Mouse (Mus musculus) A20 (cell line): ENCODE data around the gene Dusp10.

Source experiments
- DNase-seq: peaks from one replicate; pipeline ENCODE4 v3.0.0-alpha.2; 2011; ENCODE audit warnings: low read depth, low spot score

The Dusp10 gene

GRCm38 (mm10) chr1:184030070-184030802 lies 17.1 kb downstream of the Dusp10 start:
- no peak for DNase-seq

- no peak for DNase-seq
Observed at GRCm38 (mm10) chr1:184032682-184033389, 19.7 kb downstream of the Dusp10 start.

GRCm38 (mm10) chr1:184033390-184034010 lies 20.4 kb downstream of the Dusp10 start:
- peak; percentile 85 for DNase-seq

DNA sequence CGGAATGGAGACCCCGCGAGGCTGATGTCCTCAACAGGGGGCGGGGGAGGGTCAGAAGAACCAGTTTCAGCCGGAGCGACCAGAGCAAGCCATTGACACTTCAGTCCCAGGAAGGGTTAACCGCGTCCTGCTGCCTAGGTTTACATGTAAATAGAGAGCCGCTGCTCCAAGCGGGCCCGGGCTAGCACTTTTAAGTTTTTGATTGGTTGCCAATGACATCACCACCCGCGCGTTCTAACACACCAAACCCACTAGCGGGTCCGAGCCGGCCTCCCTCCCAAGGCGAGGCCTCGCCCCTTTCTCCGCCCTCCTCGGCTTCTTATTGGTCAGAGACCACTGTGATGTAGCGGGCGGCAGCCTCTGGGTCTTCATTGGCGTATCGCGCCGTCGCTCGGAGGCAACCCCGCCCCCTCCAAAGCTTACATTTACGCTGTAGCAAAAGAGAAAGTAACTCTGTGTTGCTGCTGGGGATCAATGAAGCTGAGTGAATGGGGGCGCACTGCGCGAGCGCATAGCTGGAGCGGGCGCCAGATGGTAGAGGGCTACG lies 21.0 kb downstream of the Dusp10 start, which contains the start of gene 1700056E22Rik:
Gene 1700056E22Rik, minus strand, starts transcription at position 291 of the 547 bp plus-strand sequence.
- DNase-seq, result peak; percentile 100

- no peak for DNase-seq
Observed at GRCm38 (mm10) chr1:184034741-184035181, 21.7 kb downstream of the Dusp10 start.

DNA sequence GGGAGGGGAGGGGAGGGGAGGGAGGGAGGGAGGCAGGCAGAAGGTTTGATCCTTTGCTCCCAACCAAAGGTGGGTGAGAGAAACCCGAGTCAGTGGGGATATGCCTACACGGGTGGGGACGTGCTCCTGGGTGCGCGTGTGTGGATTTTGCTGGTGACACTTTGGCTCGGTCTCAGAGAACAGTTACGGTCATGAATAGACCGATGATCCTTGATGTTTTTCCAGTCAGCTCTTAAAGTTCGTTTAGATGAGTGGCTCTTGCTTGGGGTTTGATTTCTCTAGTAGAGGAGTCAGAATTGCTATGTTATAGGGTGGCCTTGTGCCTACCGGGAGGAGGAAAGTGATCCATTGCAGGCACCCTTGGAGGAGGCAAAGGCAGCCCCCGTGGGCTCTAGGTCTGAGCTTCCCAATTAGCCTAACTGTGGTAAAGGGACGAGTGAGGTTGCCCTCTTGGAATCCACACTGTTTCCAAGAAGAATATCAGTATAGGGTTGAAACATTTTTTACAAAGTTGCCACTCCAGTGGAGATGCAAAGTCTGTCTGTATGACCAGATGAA lies 22.3 kb downstream of the Dusp10 start:
- DNase-seq, result peak; percentile 25

- no peak for DNase-seq
Observed at GRCm38 (mm10) chr1:184037802-184038201, 24.7 kb downstream of the Dusp10 start.

DNA sequence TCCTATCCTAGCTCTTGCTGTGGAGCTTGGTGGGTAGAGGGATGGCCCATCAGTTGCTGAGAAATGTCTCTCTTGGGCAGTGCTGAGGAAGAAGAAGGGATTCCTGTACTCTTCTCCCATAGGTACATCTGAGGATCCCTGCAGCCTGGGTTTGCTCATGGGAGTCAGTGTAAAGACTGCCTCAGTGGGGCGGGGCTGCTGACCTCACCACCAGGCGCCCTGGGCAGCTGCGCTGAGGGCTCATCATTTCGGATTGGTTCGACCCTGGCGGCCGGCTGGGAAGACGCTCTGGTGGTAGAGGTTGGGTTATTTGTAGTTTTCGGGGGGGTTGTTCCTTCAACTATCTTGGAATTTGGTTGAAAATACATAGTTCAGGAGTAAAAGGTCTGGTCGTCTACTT lies 26.2 kb downstream of the Dusp10 start:
- no peak for DNase-seq

DNA sequence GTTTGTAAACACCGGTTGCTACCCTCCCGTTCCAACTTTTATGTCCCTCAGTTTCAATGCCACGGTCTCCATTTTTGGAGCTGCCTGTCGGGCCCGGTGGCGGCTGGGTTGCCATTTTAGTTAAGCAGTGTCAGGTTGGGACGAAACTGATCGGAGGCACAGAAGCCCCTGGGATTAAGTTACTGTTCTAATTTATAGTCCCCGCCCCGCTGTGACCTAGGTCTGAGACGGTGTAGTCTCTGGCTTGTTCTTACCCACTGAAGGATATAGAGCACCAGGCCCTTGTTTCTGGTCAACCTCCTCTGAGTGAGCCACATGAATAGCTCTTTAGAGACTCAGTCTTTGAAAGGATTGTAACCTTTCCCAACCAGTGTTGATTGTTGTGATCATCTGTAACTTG lies 27.1 kb downstream of the Dusp10 start:
- no peak for DNase-seq

- DNase-seq, result no peak
Observed at GRCm38 (mm10) chr1:184040906-184041305, 27.8 kb downstream of the Dusp10 start.

GRCm38 (mm10) chr1:184041778-184042573 lies 28.9 kb downstream of the Dusp10 start:
- DNase-seq, result no peak

DNA sequence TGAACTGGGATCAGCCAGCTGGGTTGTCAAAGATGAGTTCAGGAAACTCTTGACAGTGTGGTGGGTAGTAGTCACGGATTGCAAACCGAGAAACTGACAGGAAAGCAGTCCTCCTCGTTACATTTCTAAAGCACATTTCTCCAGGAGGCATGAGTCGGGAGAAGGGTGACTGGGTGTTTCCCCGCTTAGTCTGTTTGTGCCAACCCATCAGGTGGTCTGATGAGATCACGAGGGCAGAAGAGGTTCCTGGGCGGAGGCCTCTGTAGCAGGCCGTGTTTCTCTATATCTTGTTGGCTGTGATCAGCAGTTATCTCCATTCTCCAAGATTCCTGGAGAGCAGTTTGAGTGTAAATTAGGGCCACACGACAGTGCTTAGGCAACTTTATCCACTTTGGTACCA lies 29.6 kb downstream of the Dusp10 start:
- no peak for DNase-seq

DNA sequence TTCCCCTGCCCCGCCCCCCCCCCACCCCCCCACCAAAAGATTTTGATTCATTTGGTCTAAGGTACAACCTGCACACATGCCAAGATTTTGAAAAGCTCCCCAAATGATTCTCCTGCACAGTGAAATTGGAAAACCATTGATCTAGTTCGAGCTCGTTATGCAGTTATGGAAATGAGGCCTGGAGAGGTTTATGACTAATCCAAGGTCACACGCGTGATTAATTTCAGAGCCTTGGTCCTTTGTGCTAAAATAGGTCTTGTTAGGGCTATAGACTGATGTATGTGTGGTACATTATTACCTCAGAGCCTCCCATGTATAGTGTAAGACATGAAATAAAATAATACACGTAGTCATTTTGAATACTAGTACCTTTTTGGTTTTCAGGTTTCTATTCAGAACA lies 30.3 kb downstream of the Dusp10 start:
- no peak for DNase-seq

- DNase-seq, result peak; percentile 81
Observed at GRCm38 (mm10) chr1:184046070-184046677, 33.1 kb downstream of the Dusp10 start.

GRCm38 (mm10) chr1:184047818-184048217 lies 34.7 kb downstream of the Dusp10 start:
- DNase-seq, result peak; percentile 45

DNA sequence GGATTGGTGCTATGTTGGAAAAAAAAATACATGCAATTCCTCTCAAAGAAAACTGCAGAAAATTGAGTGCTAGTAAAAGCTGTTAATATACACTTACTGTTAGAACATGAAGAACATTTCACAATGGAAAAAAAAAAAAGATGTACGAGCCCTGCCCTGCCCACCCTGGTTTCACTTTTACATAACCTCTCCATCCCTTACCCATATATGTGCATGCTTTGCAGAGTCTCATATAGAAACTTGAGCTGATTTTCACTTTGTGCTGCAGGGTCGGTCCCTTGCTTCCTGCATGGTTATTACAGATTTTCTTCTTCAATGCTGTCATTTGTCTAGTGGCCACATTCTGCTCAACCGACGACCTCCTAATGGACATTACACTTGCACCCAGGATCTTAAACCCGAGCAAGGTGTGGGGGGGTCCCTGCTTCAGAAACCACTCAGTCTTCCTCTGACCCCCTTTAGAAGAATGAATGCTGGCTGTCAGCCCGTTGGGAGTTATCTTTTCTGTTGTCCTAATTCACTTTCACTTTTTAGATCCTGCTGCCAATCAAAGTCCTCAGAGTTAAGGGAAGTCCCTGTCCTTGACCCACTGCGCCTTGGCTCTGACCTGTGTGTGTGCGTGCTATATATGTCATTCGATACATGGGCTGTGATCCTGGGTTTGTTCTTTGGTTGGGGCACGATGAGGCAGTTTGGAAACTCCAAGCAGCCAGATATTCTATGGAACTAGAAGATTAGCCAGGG lies 35.7 kb downstream of the Dusp10 start:
- DNase-seq, result peak; percentile 83

GRCm38 (mm10) chr1:184051286-184051685 lies 38.2 kb downstream of the Dusp10 start:
- no peak for DNase-seq

DNA sequence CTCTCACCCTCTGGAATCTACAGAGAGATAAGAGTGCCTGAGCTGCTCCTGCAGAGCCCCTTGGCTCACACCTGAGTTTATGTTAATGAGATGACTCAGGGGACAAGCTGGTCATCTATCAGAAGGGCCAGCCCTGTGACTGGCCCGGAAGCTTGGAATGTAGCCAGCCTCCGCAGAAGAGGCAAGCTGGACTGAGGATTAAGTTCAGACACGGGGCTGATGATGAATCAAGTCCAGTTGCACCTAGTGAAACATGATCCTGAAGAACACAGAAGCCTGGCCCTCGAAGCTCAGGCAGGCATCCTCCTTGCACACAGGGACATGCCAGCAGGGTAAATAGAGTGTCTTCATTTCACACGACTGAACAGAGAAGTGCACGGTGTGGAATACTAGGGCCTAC lies 38.7 kb downstream of the Dusp10 start:
- no peak for DNase-seq

GRCm38 (mm10) chr1:184052331-184052730 lies 39.2 kb downstream of the Dusp10 start:
- DNase-seq, result no peak

DNA sequence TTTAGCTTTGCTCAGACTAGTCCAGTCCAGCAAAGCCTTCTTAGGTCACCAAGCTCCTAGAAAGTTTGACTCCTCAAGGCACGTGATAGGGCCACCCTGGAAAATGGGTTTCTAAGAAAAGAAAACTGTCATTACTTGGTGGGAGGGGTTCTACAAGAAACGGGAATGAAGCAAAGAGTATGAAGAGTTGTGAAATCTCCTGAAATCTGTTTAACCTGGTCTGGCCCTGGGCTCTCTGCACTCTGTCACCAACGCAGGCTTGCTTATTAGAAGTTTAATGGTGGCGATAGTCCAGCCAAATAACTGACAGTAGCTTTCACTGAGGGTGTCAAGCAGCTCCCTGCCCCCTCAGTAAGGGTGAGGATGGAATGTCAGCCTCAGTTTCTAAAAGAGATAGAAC lies 40.0 kb downstream of the Dusp10 start:
- DNase-seq, result no peak
